Mouse (Mus musculus): ENCODE measurements around the gene Srebf1. TPM values are rescaled to one million over a fixed set of nuclear protein-coding genes. Genes with fewer than 3 reads are reported as not detected.
A peak's percentile ranks its signal among the peaks of the same experiment; 100 is the strongest.

Srebf1 gene
- total and polyA plus RNA-seq, 2 experiments from 2014 or later, result 50.6 to 169 TPM

DNA sequence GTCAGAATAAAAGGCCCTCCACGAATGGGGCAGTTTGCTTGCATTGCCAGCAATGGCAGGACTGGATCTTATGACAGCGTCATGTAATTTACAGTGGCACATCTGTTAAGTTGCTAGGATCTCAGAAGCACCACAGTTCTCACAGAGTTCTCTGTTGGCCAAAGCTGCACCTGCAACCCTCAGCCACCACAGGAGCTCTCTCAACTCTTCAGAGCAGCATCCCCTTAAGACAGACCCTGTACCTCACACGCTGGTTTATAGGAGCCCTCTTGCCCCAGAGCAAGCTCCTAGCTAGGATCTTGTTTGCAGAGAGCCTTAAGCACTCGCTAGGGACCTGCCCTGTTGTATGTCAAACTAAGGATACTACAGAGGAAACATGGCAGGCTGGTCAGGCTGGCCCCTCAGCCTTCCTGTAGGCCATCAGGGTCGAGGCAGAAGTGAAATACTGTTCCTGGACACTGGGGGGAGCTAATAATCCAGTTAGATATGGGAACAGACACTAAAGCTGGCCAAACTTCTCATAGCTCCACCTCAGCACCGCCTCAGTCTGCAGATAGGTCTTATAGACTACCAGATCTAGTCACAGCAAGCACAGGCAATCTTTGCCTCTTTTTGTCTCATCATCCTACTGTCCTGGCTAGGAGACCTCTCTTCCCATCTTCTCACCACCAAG lies 28.7 kb upstream of the Srebf1 start:
- H3K36me3 ChIP-seq (ENCODE audit: insufficient read depth, low read length), result no peaks in the 10 kb centered on the region; the same call in 1 of the 2 replicates
- ATAC-seq (0 out of 2 replicates have a peak, but pooled peaks have one; percentile 38), DNase-seq (ENCODE audit: low spot score) (peak; percentile 75)
- H3K4me1 ChIP-seq (ENCODE audit: insufficient read depth, low read length), result peaks cover 15% of the 10 kb centered on the region
- peak; percentile 71 for TF ChIP-seq CTCF (IDR thresholded peaks at IDR 0.05; ENCODE audit: low read depth)
- WGBS, result 56% methylated on average over 6 of the region's 6 CpGs
- H3K27ac ChIP-seq, result no peak overlapping the region
- H3K4me3 ChIP-seq (ENCODE audit: low read length), result no peak overlapping the region
- H3K4me2 ChIP-seq (ENCODE audit: low read depth, low read length), result no peak overlapping the region
- H3K27me3 ChIP-seq (ENCODE audit: insufficient read depth, low read length), result no peaks in the 10 kb centered on the region
- no peaks in the 10 kb centered on the region for H3K9me3 ChIP-seq (ENCODE audit: low read length)
- H3K9ac ChIP-seq (replicated peaks; ENCODE audit: low read length), result no peak overlapping the region

DNA sequence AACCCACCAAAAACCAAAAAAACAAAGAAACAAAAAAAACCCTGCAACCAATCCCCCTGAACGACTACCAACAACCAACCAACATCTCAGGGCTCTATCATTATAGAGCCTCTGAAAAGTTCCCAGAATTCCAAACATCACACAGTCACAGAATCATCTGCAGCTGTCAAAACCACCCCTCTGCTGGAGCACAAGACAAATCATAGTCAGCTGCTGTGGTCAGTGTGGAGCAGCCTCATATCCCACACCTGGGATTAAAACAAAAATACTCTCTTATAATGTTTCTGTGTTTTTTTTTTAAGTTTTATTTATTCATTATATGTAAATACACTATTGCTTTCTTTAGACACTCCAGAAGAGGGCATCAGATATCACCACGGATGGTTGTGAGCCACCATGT lies 27.5 kb upstream of the Srebf1 start:
- H3K9ac ChIP-seq (replicated peaks; ENCODE audit: low read length), result no peak overlapping the region
- DNase-seq (ENCODE audit: low spot score) (no peak), ATAC-seq (no peak)
- H3K27me3 ChIP-seq (ENCODE audit: insufficient read depth, low read length), result no peaks in the 10 kb centered on the region
- peaks cover 4% of the 10 kb centered on the region; the same call in 1 of the 2 replicates for H3K36me3 ChIP-seq (ENCODE audit: insufficient read depth, low read length)
- H3K27ac ChIP-seq, result no peak overlapping the region
- H3K4me3 ChIP-seq (ENCODE audit: low read length), result no peak overlapping the region
- H3K4me2 ChIP-seq (ENCODE audit: low read depth, low read length), result no peak overlapping the region
- H3K4me1 ChIP-seq (ENCODE audit: insufficient read depth, low read length), result peaks cover 5% of the 10 kb centered on the region; the same call in 1 of the 2 replicates
- 85% methylated on average over 2 of the region's 2 CpGs for WGBS
- TF ChIP-seq CTCF (IDR thresholded peaks at IDR 0.05; ENCODE audit: low read depth), result no peak
- no peaks in the 10 kb centered on the region for H3K9me3 ChIP-seq (ENCODE audit: low read length)

DNA sequence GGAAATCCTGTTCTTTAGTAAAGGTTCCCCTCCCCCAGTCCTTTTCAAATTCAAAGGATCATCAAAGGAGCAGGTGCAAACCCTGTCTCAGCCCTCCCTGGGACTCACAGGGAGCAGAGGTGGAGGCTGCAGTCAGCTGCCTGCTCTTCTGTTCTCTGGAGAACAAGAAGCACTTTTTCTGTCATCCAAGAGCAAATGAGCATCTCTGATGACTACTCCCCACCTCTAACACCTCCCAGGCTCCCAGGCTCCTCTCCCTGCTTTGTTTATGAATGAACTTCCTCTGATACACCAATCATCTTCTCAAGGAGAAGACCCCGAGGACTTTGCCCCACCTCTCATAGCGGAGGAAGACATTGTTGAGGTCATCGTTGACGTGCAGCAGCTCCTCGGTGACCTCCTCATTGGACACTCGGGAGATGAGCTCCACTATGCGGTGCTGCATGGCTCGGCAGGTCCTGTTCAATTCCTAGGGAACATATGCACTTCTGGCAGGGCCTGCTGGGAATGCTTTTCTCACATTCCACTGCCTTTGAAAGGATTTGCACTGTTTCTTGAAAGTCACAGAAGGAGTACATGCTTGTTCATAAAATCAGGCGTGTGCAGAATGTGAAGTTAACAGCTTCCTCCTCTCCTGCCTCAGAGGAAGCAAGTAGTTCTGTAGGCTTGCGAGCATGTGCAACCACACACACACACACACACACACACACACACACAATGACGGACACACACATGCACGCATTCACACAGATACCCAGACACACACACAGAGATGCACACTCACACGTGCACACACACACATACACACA lies 26.4 kb upstream of the Srebf1 start:
- peaks cover 4% of the 10 kb centered on the region; the same call in 1 of the 2 replicates for H3K36me3 ChIP-seq (ENCODE audit: insufficient read depth, low read length)
- H3K9ac ChIP-seq (replicated peaks; ENCODE audit: low read length), result no peak overlapping the region
- TF ChIP-seq CTCF (IDR thresholded peaks at IDR 0.05; ENCODE audit: low read depth), result no peak
- no peaks in the 10 kb centered on the region for H3K9me3 ChIP-seq (ENCODE audit: low read length)
- ATAC-seq (peak; percentile 68), DNase-seq (ENCODE audit: low spot score) (peak; percentile 56)
- H3K27me3 ChIP-seq (ENCODE audit: insufficient read depth, low read length), result no peaks in the 10 kb centered on the region
- H3K4me3 ChIP-seq (ENCODE audit: low read length), result no peak overlapping the region
- no peak overlapping the region for H3K4me2 ChIP-seq (ENCODE audit: low read depth, low read length)
- H3K4me1 ChIP-seq (ENCODE audit: insufficient read depth, low read length), result no peaks in the 10 kb centered on the region
- WGBS, result 31% methylated on average over 13 of the region's 13 CpGs
- peak overlapping the region; percentile 33; the same call in 1 of the 2 replicates for H3K27ac ChIP-seq

DNA sequence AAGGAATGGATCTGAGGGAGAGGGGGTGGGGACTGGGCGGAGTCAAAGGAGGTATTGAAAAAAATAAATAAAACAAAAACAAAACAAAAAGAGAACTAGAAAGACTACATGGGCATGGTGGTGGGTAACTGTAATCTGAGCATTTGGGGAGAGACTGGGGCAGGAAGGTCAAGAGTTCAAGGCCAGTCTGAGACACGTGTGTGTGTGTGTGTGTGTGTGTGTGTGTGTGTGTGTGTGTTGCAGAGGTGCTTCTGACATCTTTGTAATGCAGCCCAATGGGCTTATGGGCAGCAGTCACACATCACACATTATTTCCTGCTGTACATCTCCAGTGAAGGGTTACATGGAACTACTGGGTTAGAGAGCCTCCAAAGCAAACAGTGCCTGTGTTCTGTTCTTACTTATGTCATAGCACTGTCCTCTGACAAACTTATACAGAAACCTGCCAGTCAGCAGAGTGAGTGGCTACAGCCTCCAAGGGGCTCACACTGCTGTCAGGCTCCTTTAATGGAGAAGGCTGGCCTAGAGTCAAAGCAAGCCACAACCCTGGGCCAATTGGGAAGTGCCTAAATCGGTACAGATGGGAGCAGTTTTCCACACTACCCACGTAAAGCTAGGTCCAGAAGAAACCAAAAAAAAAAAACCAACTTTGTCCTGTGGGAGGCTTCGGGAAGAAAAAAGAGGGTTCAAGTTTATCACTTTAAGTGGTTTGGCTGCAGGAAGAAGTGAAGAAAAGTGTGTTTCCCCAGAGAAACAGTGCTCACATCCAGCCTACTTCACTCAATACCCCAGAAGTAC lies 25.6 kb upstream of the Srebf1 start:
- ATAC-seq (no peak), DNase-seq (ENCODE audit: low spot score) (no peak)
- Histone ChIP-seq H3K4me3 (ENCODE audit: low read length) (no peak overlapping the region), H3K36me3 (ENCODE audit: insufficient read depth, low read length) (peaks cover 4% of the 10 kb centered on the region; the same call in 1 of the 2 replicates), H3K4me1 (ENCODE audit: insufficient read depth, low read length) (no peaks in the 10 kb centered on the region), H3K9me3 (ENCODE audit: low read length) (no peaks in the 10 kb centered on the region), H3K4me2 (ENCODE audit: low read depth, low read length) (no peak overlapping the region), H3K27me3 (ENCODE audit: insufficient read depth, low read length) (no peaks in the 10 kb centered on the region), H3K27ac (no peak overlapping the region; the same call in 1 of the 2 replicates), H3K9ac (replicated peaks; ENCODE audit: low read length) (no peak overlapping the region)
- no peak for TF ChIP-seq CTCF (IDR thresholded peaks at IDR 0.05; ENCODE audit: low read depth)
- WGBS, result 49% methylated on average over 5 of the region's 5 CpGs

DNA sequence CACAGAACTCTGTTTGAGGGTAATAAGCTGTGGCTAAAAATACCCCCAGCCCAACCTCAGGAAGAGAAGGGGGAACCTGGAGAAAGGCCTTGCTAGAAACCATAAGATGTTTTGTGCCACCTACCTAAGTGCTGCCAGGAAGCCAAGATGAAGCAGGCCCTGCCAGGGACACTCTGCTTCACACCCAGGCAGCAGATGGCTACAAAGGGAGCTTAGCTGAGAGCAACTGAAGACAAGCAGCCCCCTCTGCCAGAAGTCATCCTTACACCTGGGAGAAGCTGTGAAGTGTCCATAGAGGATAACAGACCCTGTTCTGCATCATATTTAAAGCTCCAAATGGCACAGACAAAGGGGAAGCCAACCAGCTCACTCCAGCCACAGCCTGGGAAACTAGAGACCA lies 23.7 kb upstream of the Srebf1 start:
- ATAC-seq (no peak), DNase-seq (ENCODE audit: low spot score) (peak; percentile 35)
- no peak overlapping the region for H3K9ac ChIP-seq (replicated peaks; ENCODE audit: low read length)
- no peaks in the 10 kb centered on the region for H3K9me3 ChIP-seq (ENCODE audit: low read length)
- no peaks in the 10 kb centered on the region for H3K4me1 ChIP-seq (ENCODE audit: insufficient read depth, low read length)
- no peak overlapping the region for H3K4me2 ChIP-seq (ENCODE audit: low read depth, low read length)
- no peaks in the 10 kb centered on the region for H3K27me3 ChIP-seq (ENCODE audit: insufficient read depth, low read length)
- no peak overlapping the region for H3K4me3 ChIP-seq (ENCODE audit: low read length)
- H3K27ac ChIP-seq, result no peak overlapping the region
- no peak for TF ChIP-seq CTCF (IDR thresholded peaks at IDR 0.05; ENCODE audit: low read depth)
- peaks cover 16% of the 10 kb centered on the region for H3K36me3 ChIP-seq (ENCODE audit: insufficient read depth, low read length)

DNA sequence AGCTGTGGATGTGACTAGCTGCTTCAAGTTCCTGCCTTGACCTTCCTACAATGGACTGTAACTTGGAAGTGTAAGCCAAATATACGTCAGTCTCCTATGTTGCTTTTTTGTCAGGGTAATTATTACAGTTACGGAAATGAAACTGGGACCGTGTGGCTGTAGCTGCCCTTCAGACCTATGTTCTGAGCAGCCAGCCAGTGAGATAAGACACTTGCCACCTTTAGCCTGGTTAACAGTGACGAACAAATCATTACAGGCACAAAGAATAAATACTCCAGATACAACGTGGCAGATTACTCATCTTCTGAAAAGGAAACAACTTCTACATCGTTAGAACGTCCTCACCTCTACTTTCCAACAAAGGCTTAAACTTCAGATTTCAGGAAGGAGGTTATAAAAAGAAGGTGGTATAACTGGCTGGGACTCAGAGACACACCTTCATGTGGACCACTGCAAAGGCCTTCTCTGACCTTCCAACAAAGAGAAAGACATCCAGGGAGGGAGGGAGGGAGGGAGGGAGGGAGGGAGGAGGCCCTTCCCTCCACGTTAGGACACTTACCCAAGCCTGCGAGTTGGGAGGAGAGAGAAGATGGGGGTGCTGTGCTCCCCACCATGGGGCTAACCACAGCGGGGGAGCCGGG lies 22.2 kb upstream of the Srebf1 start:
- WGBS, result 70% methylated on average over 11 of the region's 11 CpGs
- ATAC-seq, result no peak
- no peaks in the 10 kb centered on the region for H3K27me3 ChIP-seq (ENCODE audit: insufficient read depth, low read length)

More for the DNA sequence above, 22.2 kb upstream of the Srebf1 start:
- Histone ChIP-seq H3K27ac (no peak overlapping the region), H3K9ac (replicated peaks; ENCODE audit: low read length) (no peak overlapping the region), H3K4me3 (ENCODE audit: low read length) (no peak overlapping the region), H3K36me3 (ENCODE audit: insufficient read depth, low read length) (peaks cover 27% of the 10 kb centered on the region), H3K4me2 (ENCODE audit: low read depth, low read length) (no peak overlapping the region), H3K9me3 (ENCODE audit: low read length) (no peaks in the 10 kb centered on the region), H3K4me1 (ENCODE audit: insufficient read depth, low read length) (no peaks in the 10 kb centered on the region)
- no peak for TF ChIP-seq CTCF (IDR thresholded peaks at IDR 0.05; ENCODE audit: low read depth)
- DNase-seq (ENCODE audit: low spot score), result no peak
